Mouse (Mus musculus): ENCODE measurements around the gene Gm20937.
"Not testable (repeated sequence)": the region's sequence is repeated elsewhere in the genome, so short reads cannot be mapped to it uniquely, and the experiment has no call there.

The Gm20937 gene

GRCm38 (mm10) chrY:68294798-68295197, at the start of gene Gm20937:
Gene Gm20937, minus strand, starts transcription at chrY:68294898.
- DNase-seq (ENCODE audit: low read depth), result not testable (repeated sequence)

Data from c-Kit-positive CD71-positive TER-119-negative erythroid progenitor cells, embryonic 14.5 days (primary cell).